Mouse (Mus musculus) liver, embryonic 11.5 days (tissue): ENCODE measurements around the gene Zfp189. TPM values are rescaled to one million over a fixed set of nuclear protein-coding genes. Genes with fewer than 3 reads are reported as not detected.

Experiments
- ATAC-seq: fragments of 200-750 bp; cut with Nextera tagmentation; replicated peaks from 2 replicates; pipeline ENCODE4 v1.8.0; 2017; ENCODE audit warnings: moderate number of reproducible peaks, mild to moderate bottlenecking, moderate TSS enrichment, moderate library complexity; ENCODE audit not compliant: low FRiP score
- DNase-seq: peaks from one replicate; pipeline ENCODE4 v3.0.0-alpha.2; 2017; ENCODE audit warnings: low spot score
- H3K27ac ChIP-seq: fragments of 300-500 bp; sonication (generic); 2 replicates; pipeline ENCODE4 v1.5.1; 2014; ENCODE audit warnings: mild to moderate bottlenecking, low read depth, low read length, control low read depth
- H3K27me3 ChIP-seq: fragments of 300-500 bp; sonication (generic); replicated peaks from 2 replicates; pipeline ENCODE4 v1.6.1; 2014; ENCODE audit warnings: low read length, mixed read lengths; ENCODE audit not compliant: control insufficient read depth, insufficient read depth
- H3K36me3 ChIP-seq: fragments of 300-500 bp; sonication (generic); 2 replicates; pipeline ENCODE4 v1.6.1; 2014; ENCODE audit warnings: mild to moderate bottlenecking, low read length, moderate library complexity, mixed read lengths; ENCODE audit not compliant: control insufficient read depth, insufficient read depth
- H3K4me1 ChIP-seq: fragments of 300-500 bp; sonication (generic); replicated peaks from 2 replicates; pipeline ENCODE4 v1.6.1; 2014; ENCODE audit warnings: low read length, mixed read lengths; ENCODE audit not compliant: control insufficient read depth, insufficient read depth
- H3K4me2 ChIP-seq: fragments of 300-500 bp; sonication (generic); 2 replicates; pipeline ENCODE4 v1.6.1; 2014; ENCODE audit warnings: mild to moderate bottlenecking, control low read depth, moderate library complexity
- H3K4me3 ChIP-seq: fragments of 300-500 bp; sonication (generic); 2 replicates; pipeline ENCODE4 v1.5.1; 2014; ENCODE audit warnings: low read depth, low read length, control low read depth
- H3K9ac ChIP-seq: fragments of 300-500 bp; sonication (generic); 2 replicates; pipeline ENCODE4 v1.6.1; 2014; ENCODE audit warnings: low read depth, low read length, control low read depth
- H3K9me3 ChIP-seq: fragments of 300-500 bp; sonication (generic); 2 replicates; pipeline ENCODE4 v1.6.1; 2016; ENCODE audit warnings: low read length, inconsistent platforms, mixed read lengths; ENCODE audit not compliant: control insufficient read depth
- WGBS: fragments of 180-500 bp; shearing (Covaris S2); extraction: QIAGEN DNeasy Blood & Tissue Kit; methylation state at CpG from one replicate; pipeline ENCODE4 v1.1.7; 2014; 5-methylcytosine and 5-hydroxymethylcytosine counted together
- polyA plus RNA-seq: library from polyadenylated mRNA; unstranded; fragments of >200 nt; fragmentation: Nextera tagmentation; extraction: Ambion mirVana; gene quantifications from 2 replicates; pipeline ENCODE4 v1.2.1, GENCODE M21; 2014

The Zfp189 gene
- polyA plus RNA-seq, 1 experiment from 2014 or later, result 7.4 TPM

DNA sequence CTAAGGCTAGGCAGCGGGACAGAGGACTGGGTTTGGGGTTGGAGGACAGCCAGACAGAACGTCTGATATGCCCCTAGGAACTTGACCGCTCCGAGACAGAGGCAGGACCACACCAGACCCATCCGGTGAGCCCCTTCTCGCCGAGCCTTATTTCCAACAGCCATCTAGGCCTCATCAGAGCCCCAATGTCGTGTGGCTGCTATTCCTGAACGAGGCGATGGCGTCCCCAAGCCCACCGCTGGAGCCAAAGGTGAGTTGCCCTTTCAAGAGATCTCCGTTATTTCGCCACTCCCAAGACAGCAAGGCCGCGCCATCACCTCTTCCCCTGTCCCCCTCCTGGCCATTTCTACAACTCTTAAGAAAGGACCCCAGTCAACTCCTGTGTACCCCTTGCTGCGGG is 370 bp downstream of the Zfp189 start:
- Histone ChIP-seq H3K27ac (no peak overlapping the region), H3K36me3 (peaks cover 13% of the 10 kb centered on the region; the same call in 1 of the 2 replicates), H3K9me3 (no peaks in the 10 kb centered on the region), H3K27me3 (no peaks in the 10 kb centered on the region), H3K4me3 (peak overlapping the region; percentile 79), H3K4me1 (peaks cover 12% of the 10 kb centered on the region), H3K9ac (peak overlapping the region; percentile 85), H3K4me2 (peak overlapping the region; percentile 60)
- WGBS, result 1% methylated on average over 17 of the region's 17 CpGs
- DNase-seq, result no peak
- peak; percentile 34 for ATAC-seq

DNA sequence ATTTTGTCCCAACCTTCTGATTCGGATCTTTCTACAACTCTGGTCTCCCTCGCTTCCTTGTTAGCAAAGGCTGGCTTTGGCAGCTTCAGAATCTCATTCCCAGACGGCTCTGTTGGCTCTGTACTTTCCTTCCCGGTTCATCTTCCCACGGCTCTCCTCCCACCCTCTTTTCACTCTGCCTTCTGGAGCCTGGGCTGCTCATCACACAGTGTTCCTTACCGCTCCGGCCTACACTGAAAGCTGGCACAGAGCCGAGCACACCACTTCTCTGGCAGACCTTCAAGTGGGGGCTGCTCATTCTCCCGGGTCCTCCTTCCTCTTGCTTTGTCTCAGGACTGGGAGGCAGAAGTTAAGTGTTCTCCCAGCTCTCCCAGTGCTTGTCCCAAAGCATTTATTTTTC is 1.6 kb downstream of the Zfp189 start:
- H3K9ac ChIP-seq, result no peak overlapping the region
- no peak for ATAC-seq
- no peak overlapping the region for H3K4me3 ChIP-seq
- H3K4me1 ChIP-seq, result peaks cover 12% of the 10 kb centered on the region
- H3K4me2 ChIP-seq, result no peak overlapping the region; the same call in 1 of the 2 replicates
- H3K27ac ChIP-seq, result no peak overlapping the region
- H3K27me3 ChIP-seq, result no peaks in the 10 kb centered on the region
- peaks cover 13% of the 10 kb centered on the region; the same call in 1 of the 2 replicates for H3K36me3 ChIP-seq
- H3K9me3 ChIP-seq, result no peaks in the 10 kb centered on the region
- DNase-seq, result no peak
- 87% methylated on average over 9 of the region's 9 CpGs for WGBS

DNA sequence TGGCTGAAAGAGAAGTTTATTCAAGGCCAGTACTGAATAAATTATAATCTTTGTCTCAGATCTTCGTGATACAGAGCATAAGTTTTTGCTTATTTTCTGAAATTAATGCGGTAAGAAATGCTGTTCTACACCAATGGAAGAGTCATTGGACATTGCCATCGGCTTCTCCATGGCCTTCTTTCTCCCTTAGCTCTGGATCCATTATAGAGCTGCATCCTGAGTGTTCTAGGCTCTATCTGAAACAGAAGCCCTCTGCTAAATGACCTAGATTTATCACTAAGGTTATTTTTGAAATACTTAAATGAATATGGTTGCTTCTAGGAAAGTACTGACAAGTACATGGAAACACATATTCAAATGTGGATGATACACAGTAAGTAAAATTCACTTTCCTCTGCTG is 14.1 kb downstream of the Zfp189 start:
- ATAC-seq (no peak), DNase-seq (no peak)
- 80% methylated on average over 3 of the region's 3 CpGs for WGBS
- no peaks in the 10 kb centered on the region for H3K27me3 ChIP-seq
- no peak overlapping the region for H3K4me2 ChIP-seq
- peaks cover 5% of the 10 kb centered on the region for H3K9me3 ChIP-seq
- no peak overlapping the region for H3K9ac ChIP-seq
- H3K4me1 ChIP-seq, result no peaks in the 10 kb centered on the region
- no peak overlapping the region for H3K4me3 ChIP-seq
- H3K27ac ChIP-seq, result no peak overlapping the region
- peaks cover 7% of the 10 kb centered on the region for H3K36me3 ChIP-seq

DNA sequence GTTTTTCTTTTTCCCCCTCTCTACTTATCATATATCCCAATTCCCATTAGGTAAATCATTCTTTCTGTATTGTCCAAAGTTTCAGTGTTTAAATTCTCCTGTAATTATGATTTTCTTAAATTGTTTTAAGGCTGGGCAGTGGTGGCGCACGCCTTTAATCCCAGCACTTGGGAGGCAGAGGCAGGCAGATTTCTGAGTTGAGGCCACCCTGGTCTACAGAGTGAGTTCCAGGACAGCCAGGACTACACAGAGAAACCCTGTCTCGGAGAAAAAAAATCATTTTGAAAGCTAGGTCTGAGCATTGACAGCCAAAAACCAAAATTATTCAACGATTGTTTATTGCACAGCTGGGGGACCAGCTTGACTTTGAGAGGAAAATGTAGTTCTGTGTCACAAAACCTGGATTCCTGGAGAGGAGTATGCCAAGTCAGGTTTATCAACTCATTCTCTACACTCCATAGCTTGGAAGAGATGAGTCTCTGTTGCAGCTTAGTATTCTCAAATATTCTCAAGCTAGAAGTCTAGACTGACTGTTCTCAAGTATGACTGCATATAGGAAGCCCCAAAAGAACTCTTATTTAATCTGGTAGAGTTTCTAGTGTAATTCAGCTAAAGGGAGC is 14.8 kb downstream of the Zfp189 start:
- no peak overlapping the region for H3K9ac ChIP-seq
- H3K27ac ChIP-seq, result no peak overlapping the region
- H3K4me2 ChIP-seq, result no peak overlapping the region
- no peaks in the 10 kb centered on the region; the same call in 1 of the 2 replicates for H3K36me3 ChIP-seq
- H3K27me3 ChIP-seq, result no peaks in the 10 kb centered on the region
- no peaks in the 10 kb centered on the region for H3K9me3 ChIP-seq
- H3K4me3 ChIP-seq, result no peak overlapping the region
- WGBS, result 82% methylated on average over 4 of the region's 4 CpGs
- H3K4me1 ChIP-seq, result no peaks in the 10 kb centered on the region
- no peak for ATAC-seq
- DNase-seq, result no peak

DNA sequence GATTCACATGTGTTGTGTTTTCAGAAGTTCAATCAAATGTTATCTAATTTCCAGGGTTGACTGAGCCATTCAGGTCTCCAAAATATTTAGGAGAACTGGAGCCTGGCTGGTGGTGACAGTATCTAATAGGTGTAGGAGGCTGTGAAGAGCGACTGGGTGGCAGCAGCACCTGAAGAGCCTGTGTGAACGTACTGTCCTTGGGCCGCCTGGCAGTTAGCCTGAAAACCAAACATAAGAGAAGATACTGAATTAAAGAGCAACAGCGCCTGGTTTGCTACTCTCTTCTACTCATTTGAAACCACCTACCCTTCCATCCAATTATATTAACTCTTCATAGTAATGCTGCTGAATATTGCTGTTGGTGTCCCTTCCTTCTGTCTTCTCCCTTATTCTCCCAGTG is 15.7 kb downstream of the Zfp189 start:
- DNase-seq, result no peak
- Histone ChIP-seq H3K9me3 (no peaks in the 10 kb centered on the region), H3K4me1 (no peaks in the 10 kb centered on the region), H3K27me3 (no peaks in the 10 kb centered on the region), H3K27ac (no peak overlapping the region), H3K4me3 (no peak overlapping the region), H3K36me3 (no peaks in the 10 kb centered on the region), H3K9ac (no peak overlapping the region), H3K4me2 (no peak overlapping the region)
- ATAC-seq, result no peak
- 86% methylated on average over 4 of the region's 4 CpGs for WGBS

DNA sequence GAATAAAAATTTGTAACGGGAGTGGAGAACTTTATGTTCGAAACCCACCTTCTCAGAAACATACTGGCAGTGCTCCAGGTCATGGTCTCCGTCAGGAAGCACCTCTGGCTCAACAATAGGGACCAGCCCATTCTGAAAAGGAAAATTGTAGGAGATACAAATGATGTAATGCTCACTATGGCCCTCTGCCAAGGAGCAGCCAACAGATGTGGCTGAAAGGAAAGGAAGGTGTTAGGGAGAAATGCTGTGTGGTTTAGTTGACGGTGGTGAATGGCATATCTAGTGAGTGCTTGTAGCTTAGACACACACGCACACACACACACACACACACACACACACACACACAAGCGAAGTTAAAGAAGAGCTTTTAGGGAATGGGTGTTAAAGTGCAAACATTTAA is 18.7 kb downstream of the Zfp189 start:
- DNase-seq (no peak), ATAC-seq (no peak)
- Histone ChIP-seq H3K9ac (no peak overlapping the region), H3K27me3 (no peaks in the 10 kb centered on the region), H3K36me3 (no peaks in the 10 kb centered on the region), H3K27ac (no peak overlapping the region), H3K4me2 (no peak overlapping the region), H3K4me3 (no peak overlapping the region), H3K9me3 (no peaks in the 10 kb centered on the region), H3K4me1 (no peaks in the 10 kb centered on the region)
- 67% methylated on average over 6 of the region's 6 CpGs for WGBS

DNA sequence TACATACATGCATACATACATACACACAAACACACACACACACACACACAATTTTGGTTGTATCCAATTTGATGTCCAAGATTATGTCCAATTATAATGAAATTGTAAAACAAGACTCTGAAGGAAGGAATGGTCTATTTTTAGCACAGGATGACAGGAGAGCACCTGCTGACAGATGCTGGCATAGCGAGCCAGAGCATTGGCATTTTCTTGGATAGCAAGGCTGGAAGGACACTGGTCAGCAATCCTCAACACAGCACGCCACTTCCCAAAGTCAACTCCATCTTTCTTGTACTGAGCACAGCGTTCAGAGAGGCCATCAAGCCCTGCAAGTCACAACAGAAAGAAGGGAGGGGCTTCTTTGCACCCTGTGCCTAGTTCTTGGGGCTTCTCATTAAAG is 20.0 kb downstream of the Zfp189 start:
- no peaks in the 10 kb centered on the region for H3K36me3 ChIP-seq
- H3K4me2 ChIP-seq, result no peak overlapping the region
- H3K9ac ChIP-seq, result no peak overlapping the region
- ATAC-seq, result no peak
- DNase-seq, result no peak
- 65% methylated on average over 3 of the region's 3 CpGs for WGBS
- H3K4me1 ChIP-seq, result no peaks in the 10 kb centered on the region
- no peak overlapping the region for H3K27ac ChIP-seq
- no peaks in the 10 kb centered on the region for H3K9me3 ChIP-seq
- H3K4me3 ChIP-seq, result no peak overlapping the region
- H3K27me3 ChIP-seq, result no peaks in the 10 kb centered on the region

DNA sequence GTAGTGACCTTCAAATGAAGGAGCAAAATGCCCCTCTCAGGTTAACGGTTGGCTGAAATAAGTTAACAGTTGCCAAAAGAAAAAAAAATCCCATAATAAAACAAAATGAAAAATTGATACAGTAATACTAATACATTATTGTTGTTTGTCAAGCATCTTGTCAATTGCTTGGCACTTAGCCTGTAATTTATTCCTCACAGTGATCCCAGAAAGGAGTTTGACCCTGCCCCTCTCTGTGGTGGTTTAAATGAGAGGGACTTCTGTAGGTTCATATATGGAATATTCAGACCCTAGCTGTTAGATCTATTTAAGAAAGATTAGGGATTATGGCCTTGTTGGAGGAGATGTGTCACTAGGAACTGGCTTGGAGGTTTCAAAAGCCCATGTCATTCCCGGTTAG is 25.1 kb downstream of the Zfp189 start:
- DNase-seq (no peak), ATAC-seq (no peak)
- no peaks in the 10 kb centered on the region for H3K9me3 ChIP-seq
- no peak overlapping the region for H3K27ac ChIP-seq
- no peaks in the 10 kb centered on the region for H3K27me3 ChIP-seq
- no peak overlapping the region for H3K4me3 ChIP-seq
- H3K4me2 ChIP-seq, result no peak overlapping the region
- no peaks in the 10 kb centered on the region for H3K36me3 ChIP-seq
- 0 out of 2 replicates have a peak, but pooled peaks cover 3% of the 10 kb centered on the region for H3K4me1 ChIP-seq
- 83% methylated on average over 2 of the region's 2 CpGs for WGBS
- H3K9ac ChIP-seq, result no peak overlapping the region

DNA sequence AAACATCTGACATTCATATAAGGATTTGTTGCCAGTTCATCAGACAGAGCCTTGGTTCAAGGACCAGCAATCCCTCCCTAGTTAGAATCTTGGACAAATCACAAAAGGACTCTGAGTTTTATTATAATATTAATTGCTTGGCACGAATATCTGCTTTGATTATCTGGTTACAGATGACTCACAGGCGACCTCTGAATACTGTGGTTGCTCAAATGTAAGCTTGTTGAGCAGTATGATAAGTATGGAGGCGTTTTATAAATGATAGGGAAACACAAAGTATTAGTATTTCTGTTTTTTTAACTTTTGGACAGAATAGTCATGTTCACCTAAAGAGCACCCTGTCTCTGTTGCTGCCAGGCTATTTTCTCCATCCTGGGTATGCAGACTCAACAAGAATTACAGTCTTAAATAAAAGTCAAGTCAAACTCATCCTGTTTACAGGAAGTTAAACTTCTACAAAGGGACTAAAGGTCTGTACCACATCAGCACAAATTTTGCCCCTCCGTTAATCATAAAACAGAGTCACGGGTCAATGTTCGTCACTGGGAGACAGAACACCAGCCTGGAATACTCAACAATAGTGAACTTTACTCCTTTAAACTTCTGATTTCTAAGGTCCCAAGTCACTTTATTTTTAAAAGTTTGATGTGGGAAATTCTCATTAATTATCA is 26.0 kb downstream of the Zfp189 start:
- ATAC-seq (peak; percentile 70; the same call in 1 of the 2 replicates), DNase-seq (no peak)
- 53% methylated on average over 6 of the region's 6 CpGs for WGBS
- Histone ChIP-seq H3K9me3 (no peaks in the 10 kb centered on the region), H3K4me3 (no peak overlapping the region), H3K36me3 (no peaks in the 10 kb centered on the region), H3K27ac (peak overlapping the region; percentile 8; the same call in 1 of the 2 replicates), H3K4me2 (no peak overlapping the region), H3K9ac (no peak overlapping the region), H3K4me1 (0 out of 2 replicates have a peak, but pooled peaks cover 3% of the 10 kb centered on the region), H3K27me3 (no peaks in the 10 kb centered on the region)
